Mouse (Mus musculus): Measurements from ENCODE around the gene Arid5b.

Arid5b gene

DNA sequence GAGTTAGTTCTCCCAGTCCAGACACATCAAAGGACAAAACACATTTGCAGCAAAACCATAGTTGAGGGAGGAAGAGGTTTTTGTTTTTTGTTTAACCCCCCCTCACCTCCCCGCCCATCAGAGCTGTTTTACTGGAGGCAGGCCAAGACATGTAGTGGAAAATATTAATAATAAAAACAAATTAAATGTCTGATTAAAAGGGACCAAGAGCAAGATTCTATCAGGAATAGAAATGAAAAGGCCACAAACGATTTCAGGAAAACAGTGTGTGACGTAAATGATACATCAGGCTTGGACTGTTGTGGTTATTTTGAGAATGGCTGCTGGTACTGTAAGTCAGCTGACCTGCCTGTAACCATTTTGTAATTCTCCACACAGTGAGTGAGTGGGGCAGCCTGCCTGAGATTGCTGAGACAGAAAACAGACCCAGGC, 85.7 kb downstream of the Arid5b start:
- DNase-seq (ENCODE audit: low spot score): peak; percentile 73

GRCm38 (mm10) chr10:68191691-68192380, 86.7 kb downstream of the Arid5b start:
- peak; percentile 59 for DNase-seq (ENCODE audit: low spot score)

GRCm38 (mm10) chr10:68191146-68191545, 87.4 kb downstream of the Arid5b start:
- no peak for DNase-seq (ENCODE audit: low spot score)

DNA sequence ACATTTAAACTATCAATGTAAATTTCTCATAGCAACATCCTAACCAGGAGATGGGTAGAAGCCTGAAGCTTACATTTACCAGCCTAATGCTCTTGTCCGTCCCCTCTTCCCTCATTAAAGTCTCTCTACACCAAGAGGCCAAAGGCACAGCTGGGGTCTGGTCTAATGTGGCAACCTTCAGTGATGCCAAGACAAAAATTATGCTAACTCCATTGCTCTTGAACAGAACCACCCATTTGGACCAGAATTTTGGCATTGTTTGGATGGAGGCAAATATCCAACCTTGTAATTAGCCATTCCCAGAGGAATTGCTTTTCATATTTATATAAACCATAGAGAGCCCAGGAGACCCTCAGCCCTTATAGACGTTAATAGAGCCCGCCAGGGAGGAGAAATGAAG, 88.7 kb downstream of the Arid5b start:
- DNase-seq (ENCODE audit: low spot score): no peak

DNA sequence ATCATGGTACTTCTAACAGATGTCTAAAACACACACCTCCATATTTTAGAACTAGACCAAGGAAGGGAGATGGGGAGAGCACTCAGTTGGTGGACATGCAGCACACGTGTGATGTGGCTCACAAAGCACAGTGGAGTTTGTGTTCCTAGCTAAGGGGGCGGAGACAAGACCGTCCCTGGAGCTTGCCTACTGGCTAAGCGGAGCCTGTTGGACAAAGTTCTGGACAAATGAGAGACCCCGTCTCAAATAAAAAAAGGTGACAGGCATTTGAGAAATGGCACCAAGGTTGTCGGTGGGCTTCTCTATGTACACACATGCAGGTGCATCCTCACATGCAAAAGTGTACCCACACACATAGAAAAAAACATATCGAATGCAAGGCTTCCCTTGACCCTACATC, 95.4 kb downstream of the Arid5b start:
- no peak for DNase-seq (ENCODE audit: low spot score)

DNA sequence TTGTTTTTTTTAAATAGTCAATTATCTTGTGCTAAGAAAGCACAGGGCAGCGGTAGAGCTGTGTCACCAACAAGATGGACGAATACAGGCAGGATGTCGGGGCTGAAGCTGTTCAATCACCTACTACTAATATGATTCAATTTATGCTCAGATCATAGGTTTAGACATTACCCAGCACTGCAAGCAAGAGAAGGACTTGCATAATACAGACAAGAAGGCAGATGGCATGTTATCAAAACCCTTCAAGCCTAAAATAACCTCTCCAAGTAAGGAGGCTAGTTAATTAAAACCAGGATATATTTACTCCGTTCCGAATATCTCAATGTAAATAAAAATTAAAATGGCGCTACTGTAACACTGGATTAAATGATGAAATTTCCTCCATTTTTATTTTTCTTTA, 96.3 kb downstream of the Arid5b start:
- no peak for DNase-seq (ENCODE audit: low spot score)

DNA sequence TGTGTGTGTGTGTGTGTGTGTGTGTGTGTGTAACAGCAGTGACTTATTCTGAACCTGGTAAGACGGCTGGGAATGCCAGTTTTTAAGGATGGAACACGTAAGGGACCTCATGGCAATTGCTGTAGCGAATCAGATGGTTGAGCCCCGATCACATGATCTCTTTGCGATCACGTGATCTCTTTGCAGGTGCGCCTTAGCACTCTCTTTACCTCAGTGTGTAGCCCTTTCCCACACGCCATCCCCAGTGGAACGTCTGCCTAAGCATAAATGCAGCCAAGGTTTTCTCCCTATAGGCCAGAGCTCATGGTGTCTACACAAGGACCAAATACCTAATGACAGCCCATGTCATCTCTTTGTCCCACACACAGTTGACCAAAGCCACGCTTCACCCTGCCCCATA, 97.4 kb downstream of the Arid5b start:
- no peak for DNase-seq (ENCODE audit: low spot score)

DNA sequence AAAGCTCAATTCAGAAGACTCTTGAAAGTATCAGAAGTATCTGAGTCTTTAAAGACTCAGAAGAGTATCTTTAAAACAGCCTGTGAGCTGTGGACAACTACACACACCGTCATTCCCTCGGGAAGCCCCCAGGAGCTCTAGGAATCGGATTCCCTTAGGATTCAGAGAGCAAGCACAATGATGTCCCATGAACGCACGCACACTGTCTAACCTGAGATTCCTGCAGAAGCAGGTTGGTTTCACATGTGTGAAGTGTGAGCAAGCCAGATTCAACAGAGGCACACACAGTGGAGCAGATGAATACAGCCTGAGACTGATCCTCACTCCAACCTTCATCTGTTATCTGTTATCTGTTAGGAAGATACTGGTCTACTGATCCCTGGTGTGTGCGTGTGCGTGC, 97.8 kb downstream of the Arid5b start:
- DNase-seq (ENCODE audit: low spot score): no peak

GRCm38 (mm10) chr10:68180151-68180550, 98.4 kb downstream of the Arid5b start:
- no peak for DNase-seq (ENCODE audit: low spot score)

- no peak for DNase-seq (ENCODE audit: low spot score)
These were observed 98.8 kb downstream of the Arid5b start for GRCm38 (mm10) chr10:68179741-68180140.

GRCm38 (mm10) chr10:68179339-68179738, 99.2 kb downstream of the Arid5b start:
- DNase-seq (ENCODE audit: low spot score): no peak

DNA sequence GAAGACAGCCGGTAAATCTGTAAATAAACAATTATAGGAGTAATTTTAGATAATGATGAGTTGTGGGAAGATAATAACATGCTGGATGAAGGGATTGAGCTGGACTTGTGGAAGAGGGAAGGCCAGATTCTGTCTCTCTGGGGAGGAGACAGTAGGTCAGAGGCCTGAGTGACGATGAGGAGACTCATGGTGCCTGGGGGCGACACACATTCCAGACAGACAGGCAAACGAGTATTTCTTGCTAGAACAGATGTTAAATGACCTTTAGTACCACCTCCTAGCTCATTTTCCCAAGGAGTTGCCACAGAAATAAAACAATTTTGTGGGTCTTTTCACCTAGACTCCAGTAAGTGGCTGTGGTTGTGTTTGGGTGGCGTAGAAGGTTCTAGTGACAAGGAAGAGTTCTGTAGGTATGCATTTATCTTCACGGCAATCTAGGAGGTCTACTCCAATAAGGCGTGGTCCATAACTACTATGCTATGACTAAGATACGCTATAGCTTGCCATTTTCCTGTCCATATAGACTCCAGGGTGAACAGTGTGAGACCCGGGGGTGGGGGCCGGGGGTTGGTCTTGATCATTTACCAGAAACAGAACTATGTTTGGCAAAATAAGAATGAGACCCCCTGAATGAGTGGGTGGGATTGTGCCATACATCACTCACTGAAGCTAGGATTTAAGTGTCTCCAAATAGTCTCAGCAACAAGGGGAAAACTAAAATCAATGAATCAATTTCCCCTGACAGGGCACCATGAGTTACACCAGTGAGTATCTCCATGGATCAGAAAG, 100.6 kb downstream of the Arid5b start:
- DNase-seq (ENCODE audit: low spot score): no peak

GRCm38 (mm10) chr10:68175811-68176210, 102.7 kb downstream of the Arid5b start:
- DNase-seq (ENCODE audit: low spot score): no peak

GRCm38 (mm10) chr10:68173634-68174033, 104.9 kb downstream of the Arid5b start:
- DNase-seq (ENCODE audit: low spot score): no peak

- DNase-seq (ENCODE audit: low spot score): no peak
These were observed 105.6 kb downstream of the Arid5b start for GRCm38 (mm10) chr10:68172906-68173305.

DNA sequence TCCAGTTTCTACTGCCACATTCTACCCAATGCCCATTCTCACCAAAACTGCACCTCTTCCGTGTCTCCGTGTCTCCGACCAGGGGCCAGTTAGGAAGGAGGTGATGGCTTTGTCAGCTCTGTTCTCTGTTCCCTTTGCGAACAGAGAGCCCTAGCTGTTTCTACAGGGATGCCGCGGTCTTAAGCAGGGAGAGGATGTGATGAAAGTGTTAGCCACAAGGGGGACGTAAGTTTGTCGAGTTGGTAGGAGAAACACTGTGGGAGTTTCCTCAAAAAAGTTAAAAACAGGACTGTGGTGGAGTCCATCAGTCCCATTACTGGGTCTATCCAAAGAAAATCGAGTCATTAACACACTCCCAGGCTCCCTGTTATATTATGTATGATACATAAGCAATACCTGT, 106.6 kb downstream of the Arid5b start:
- no peak for DNase-seq (ENCODE audit: low spot score)

- no peak for DNase-seq (ENCODE audit: low spot score)
These were observed 109.9 kb downstream of the Arid5b start for GRCm38 (mm10) chr10:68168613-68169012.

GRCm38 (mm10) chr10:68168141-68168540, 110.4 kb downstream of the Arid5b start:
- DNase-seq (ENCODE audit: low spot score): no peak

DNA sequence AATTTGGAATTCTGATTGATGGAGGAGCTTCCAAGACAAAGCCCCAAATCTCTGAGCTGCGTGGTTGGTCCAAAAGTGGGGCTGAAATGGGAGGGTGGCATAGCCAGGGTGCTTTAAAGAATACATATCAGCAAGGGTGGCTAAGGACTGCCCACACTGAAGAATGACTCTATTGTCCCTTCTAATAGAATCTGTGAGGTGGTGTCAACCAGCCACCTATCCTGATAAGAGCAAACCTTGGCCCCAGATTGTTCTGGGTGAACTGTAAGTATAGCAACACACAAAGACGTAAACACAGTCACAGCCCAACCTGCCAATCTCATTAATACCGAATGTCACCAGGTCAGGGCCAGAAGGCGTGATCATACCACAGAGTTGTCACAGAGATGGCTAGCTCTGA, 111.4 kb downstream of the Arid5b start:
- no peak for DNase-seq (ENCODE audit: low spot score)

- no peak for DNase-seq (ENCODE audit: low spot score)
These were observed 111.8 kb downstream of the Arid5b start for GRCm38 (mm10) chr10:68166695-68167086.

DNA sequence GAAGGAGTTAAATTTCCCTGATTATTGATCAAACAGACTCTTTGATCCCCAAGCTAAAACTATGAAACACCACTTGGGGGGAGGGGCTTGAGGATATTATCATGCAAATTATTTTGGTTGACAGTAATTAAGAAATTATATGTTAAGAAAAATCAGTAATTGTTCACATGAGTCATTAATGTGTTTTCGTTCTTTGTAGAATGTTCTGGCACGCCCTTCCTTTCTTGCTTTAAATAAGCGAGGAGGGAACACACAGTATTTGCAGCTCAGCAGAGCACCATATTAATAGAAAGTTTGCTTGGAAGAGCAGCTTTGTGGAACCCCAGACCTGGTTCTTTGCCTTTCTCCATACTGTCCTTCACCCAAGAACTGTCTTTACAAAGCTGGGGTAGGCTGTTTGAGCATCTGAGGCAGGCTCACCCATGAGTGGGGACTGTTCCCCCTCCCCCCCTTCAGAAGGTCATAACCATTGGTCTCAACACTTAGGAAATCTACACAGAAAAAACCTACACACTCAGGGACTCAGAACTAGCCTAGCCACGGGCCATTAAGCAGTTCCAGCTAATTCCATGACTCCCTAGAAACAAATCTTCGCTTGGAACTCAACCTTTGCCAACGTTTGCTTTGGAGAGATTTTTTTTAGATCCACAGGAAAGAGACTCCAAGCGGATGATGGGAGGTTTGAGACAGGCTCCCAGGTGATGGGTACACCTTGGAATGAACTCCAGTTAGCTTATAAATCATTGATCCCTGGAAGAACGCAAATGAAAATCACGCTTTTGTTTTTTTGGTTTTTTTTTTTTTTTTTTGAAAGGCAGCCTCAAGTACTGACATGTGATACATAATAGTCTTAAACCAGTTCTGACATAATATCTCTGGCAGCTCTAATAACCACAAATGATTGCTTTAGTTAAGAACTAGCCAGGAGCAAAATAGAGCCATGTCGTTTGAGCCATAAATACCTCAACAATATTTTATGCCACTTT, 112.5 kb downstream of the Arid5b start:
- no peak for DNase-seq (ENCODE audit: low spot score)
